Mouse (Mus musculus) embryonic facial prominence, embryonic 11.5 days (tissue): ENCODE measurements at regions not wholly inside any gene's neighbourhood (a gene's known extent, or its start where the extent isn't known, plus 50 kb on each side); places are given as distances from the start of the nearest gene placed in this dataset.

Experiments
- ATAC-seq: fragments of 200-750 bp; cut with Nextera tagmentation; replicated peaks from 2 replicates; pipeline ENCODE4 v1.8.0; 2017; ENCODE audit warnings: low read depth; ENCODE audit not compliant: insufficient number of reproducible peaks, low FRiP score, low TSS enrichment
- DNase-seq: peaks from one replicate; pipeline ENCODE4 v3.0.0-alpha.2; 2015; ENCODE audit warnings: low spot score
- H3K27ac ChIP-seq: fragments of 300-500 bp; sonication (generic); replicated peaks from 2 replicates; pipeline ENCODE4 v1.5.1; 2014; ENCODE audit warnings: mild to moderate bottlenecking, low read depth, low read length, control low read depth
- H3K27me3 ChIP-seq: fragments of 300-500 bp; sonication (generic); 2 replicates; pipeline ENCODE4 v1.6.1; 2014; ENCODE audit warnings: mild to moderate bottlenecking, low read length, moderate library complexity, mixed read lengths; ENCODE audit not compliant: control insufficient read depth, insufficient read depth
- H3K36me3 ChIP-seq: fragments of 300-500 bp; sonication (generic); replicated peaks from 2 replicates; pipeline ENCODE4 v1.6.1; 2014; ENCODE audit warnings: low read depth, mild to moderate bottlenecking, low read length, moderate library complexity, mixed read lengths; ENCODE audit not compliant: control insufficient read depth, insufficient read depth
- H3K4me1 ChIP-seq: fragments of 300-500 bp; sonication (generic); 2 replicates; pipeline ENCODE4 v1.6.1; 2014; ENCODE audit warnings: low read length, mixed read lengths; ENCODE audit not compliant: control insufficient read depth, insufficient read depth
- H3K4me2 ChIP-seq: fragments of 300-500 bp; sonication (generic); 2 replicates; pipeline ENCODE4 v1.6.1; 2014; ENCODE audit warnings: low read depth, mild to moderate bottlenecking, control low read depth, low read length, moderate library complexity
- H3K4me3 ChIP-seq: fragments of 300-500 bp; sonication (generic); 2 replicates; pipeline ENCODE4 v1.5.1; 2014; ENCODE audit warnings: low read depth, low read length, control low read depth
- H3K9ac ChIP-seq: fragments of 300-500 bp; sonication (generic); replicated peaks from 2 replicates; pipeline ENCODE4 v1.6.1; 2014; ENCODE audit warnings: mild to moderate bottlenecking, control low read depth, low read length
- H3K9me3 ChIP-seq: fragments of 300-500 bp; sonication (generic); replicated peaks from 2 replicates; pipeline ENCODE4 v1.6.1; 2016; ENCODE audit warnings: mild to moderate bottlenecking, low read length, inconsistent platforms, mixed read lengths; ENCODE audit not compliant: control insufficient read depth
- WGBS: fragments of 180-500 bp; shearing (Covaris S2); extraction: QIAGEN DNeasy Blood & Tissue Kit; methylation state at CpG from one replicate; pipeline ENCODE4 v1.1.7; 2014; 5-methylcytosine and 5-hydroxymethylcytosine counted together

DNA sequence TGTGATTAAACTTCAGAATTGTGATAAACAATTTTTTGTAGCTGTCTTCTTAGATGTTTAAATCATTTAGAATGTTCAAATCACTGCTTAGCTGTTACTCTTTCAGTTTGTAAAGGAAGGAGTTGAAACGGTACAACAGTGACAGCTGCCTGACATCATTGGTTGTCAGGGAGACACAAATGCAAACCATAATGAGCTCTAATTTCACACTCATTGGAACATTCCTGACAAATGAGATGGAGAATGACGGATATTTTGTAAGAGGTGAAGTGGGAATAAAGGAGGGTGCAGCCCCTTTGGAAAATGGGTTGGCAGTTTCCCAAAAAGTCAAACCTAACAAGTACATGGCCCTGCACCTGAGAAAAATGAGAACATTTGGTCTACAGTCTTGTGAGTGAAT lies 62.5 kb downstream of the Rad51ap2 start:
- Histone ChIP-seq H3K4me3 (no peak overlapping the region), H3K4me2 (no peak overlapping the region), H3K27ac (no peak overlapping the region), H3K9me3 (no peaks in the 10 kb centered on the region), H3K36me3 (no peaks in the 10 kb centered on the region), H3K4me1 (no peaks in the 10 kb centered on the region), H3K9ac (no peak overlapping the region), H3K27me3 (no peaks in the 10 kb centered on the region)
- ATAC-seq (no peak), DNase-seq (no peak)
- 68% methylated on average over 2 of the region's 2 CpGs for WGBS

DNA sequence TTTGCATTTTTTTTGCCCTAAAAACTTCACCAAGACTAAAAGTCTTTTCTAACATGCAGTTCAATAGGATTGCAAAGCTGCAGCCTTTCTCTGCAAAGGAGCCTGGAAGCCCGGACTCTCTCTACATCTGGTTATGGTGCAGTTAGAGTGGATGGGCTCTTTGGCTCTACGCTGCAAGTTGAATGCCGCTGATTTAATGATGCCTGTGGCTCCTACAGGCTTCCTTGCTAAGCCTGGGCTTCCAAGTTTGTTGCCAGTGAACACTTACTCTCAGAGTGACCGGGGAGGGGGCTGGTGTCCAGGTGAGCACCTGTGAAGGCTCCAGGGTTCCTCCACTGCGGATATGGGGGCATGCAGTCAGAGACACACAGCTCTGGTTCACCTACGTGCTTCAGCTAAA lies 107.0 kb downstream of the Rad51ap2 start:
- 85% methylated on average over 6 of the region's 6 CpGs for WGBS
- Histone ChIP-seq H3K9ac (no peak overlapping the region), H3K27me3 (no peaks in the 10 kb centered on the region), H3K27ac (no peak overlapping the region), H3K4me3 (no peak overlapping the region), H3K36me3 (no peaks in the 10 kb centered on the region), H3K4me2 (no peak overlapping the region), H3K4me1 (no peaks in the 10 kb centered on the region), H3K9me3 (no peaks in the 10 kb centered on the region)
- no peak for ATAC-seq
- no peak for DNase-seq

DNA sequence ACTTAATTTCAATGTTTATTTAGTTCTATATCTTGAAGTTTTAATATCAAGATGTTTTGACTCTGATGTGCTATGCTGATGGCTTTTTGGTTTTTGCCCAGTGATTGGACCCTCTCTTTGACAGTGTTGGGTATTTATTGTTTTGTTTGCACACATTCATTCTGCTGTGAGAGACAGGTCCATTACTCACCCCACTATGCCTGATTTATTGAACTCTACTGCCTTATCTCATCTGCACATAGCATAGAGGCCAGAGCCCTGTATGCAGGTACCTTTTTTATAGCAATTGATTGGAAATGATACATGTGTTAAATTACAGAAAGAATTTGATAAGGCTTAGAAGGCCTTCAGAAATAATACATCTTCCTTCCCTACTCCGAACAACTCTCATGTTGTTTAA lies 114.3 kb downstream of the Rad51ap2 start:
- DNase-seq (no peak), ATAC-seq (no peak)
- Histone ChIP-seq H3K4me2 (no peak overlapping the region), H3K9me3 (no peaks in the 10 kb centered on the region), H3K9ac (no peak overlapping the region), H3K4me3 (no peak overlapping the region), H3K27me3 (no peaks in the 10 kb centered on the region), H3K4me1 (no peaks in the 10 kb centered on the region), H3K36me3 (no peaks in the 10 kb centered on the region), H3K27ac (no peak overlapping the region)
- 87% methylated on average over 1 of the region's 1 CpGs for WGBS

DNA sequence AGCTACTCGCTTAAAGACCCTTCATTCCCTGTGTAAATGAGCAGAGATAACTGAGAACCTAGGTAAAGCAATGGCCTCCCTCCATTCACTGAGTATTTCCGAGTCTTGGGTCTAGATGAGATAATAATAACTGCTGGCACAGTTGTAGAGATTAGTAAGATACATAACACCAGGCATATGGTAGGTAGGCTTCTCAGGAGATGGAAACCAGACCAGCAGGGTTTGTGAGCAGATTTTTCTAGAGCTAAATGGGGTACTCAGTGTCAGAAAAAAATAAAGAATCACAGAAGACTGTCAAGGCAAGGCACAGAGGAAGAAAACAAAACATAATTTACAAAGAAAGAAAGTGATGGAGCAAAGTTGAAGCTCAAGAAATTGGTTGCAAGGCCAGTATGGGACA lies 148.1 kb downstream of the Rad51ap2 start:
- 84% methylated on average over 2 of the region's 2 CpGs for WGBS
- ATAC-seq (no peak), DNase-seq (no peak)
- H3K4me1 ChIP-seq, result no peaks in the 10 kb centered on the region
- H3K4me2 ChIP-seq, result no peak overlapping the region
- H3K36me3 ChIP-seq, result no peaks in the 10 kb centered on the region
- no peaks in the 10 kb centered on the region for H3K27me3 ChIP-seq
- no peak overlapping the region for H3K27ac ChIP-seq
- H3K9me3 ChIP-seq, result no peaks in the 10 kb centered on the region
- no peak overlapping the region for H3K4me3 ChIP-seq
- no peak overlapping the region for H3K9ac ChIP-seq

DNA sequence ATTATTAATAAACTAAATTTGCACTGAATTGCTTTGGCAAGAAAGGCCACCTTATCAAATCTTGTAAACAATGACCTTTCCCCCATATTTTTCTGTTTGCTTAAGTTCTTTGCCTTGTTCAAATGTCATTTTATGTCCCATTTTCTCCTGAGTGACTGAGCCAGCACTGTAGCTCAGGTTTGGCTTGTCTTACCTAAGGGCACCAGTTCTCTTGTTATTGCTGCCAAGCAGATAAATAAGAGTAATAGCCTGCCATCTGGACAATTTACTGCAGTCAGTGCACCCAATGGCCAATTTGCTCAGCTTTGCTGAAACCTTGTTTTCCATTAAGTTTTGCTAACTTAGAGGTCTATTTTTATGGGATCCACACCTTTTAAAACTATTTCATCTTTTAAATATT lies 152.9 kb downstream of the Rad51ap2 start:
- no peaks in the 10 kb centered on the region for H3K27me3 ChIP-seq
- ATAC-seq (no peak), DNase-seq (no peak)
- no peaks in the 10 kb centered on the region for H3K4me1 ChIP-seq
- H3K27ac ChIP-seq, result no peak overlapping the region
- H3K36me3 ChIP-seq, result no peaks in the 10 kb centered on the region
- no peak overlapping the region for H3K4me2 ChIP-seq
- no peak overlapping the region for H3K4me3 ChIP-seq
- H3K9me3 ChIP-seq, result no peaks in the 10 kb centered on the region
- H3K9ac ChIP-seq, result no peak overlapping the region

DNA sequence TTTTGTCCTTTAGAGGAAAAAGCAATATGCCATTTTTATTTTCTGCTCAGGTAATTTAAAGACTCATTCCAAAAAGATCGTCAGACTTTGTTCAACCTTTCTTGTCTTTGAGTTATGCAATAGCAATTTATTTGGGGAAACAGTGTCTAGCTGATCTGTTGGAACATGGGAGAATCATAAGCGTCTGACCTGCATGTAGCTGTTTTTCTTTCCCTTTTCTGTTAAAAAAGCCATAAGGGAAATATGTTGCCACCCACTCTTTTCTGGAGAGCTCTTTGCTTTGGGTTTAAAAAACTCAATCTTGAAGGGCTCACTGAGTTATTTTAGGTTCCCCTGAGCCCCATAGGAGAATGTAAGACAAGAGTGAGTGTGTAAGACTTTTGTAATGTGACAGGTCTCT lies 155.8 kb downstream of the Rad51ap2 start:
- Histone ChIP-seq H3K36me3 (no peaks in the 10 kb centered on the region), H3K27me3 (no peaks in the 10 kb centered on the region), H3K9me3 (no peaks in the 10 kb centered on the region), H3K27ac (no peak overlapping the region), H3K9ac (no peak overlapping the region), H3K4me3 (no peak overlapping the region), H3K4me2 (no peak overlapping the region), H3K4me1 (no peaks in the 10 kb centered on the region)
- ATAC-seq, result no peak
- DNase-seq, result no peak
- WGBS, result 92% methylated on average over 2 of the region's 2 CpGs

DNA sequence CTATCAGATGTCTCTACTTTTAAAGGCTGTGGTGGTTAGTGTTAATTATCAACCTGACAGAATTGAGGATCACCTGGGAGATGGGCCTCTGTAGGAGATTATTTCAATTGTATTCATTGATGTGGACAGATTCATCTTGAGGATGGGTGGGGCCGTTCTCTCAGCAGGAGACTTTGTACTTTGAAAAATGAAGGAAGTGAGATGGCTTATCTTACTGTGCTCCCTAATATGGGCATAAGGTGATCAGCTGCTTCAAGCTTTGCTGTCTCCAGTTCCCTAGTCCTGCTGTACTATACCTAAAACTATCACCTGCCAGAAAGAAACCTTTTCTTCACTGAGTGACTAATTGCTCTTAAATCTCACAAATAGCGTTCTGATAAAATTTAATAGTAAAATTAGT lies 159.4 kb downstream of the Rad51ap2 start:
- WGBS, result 80% methylated on average over 2 of the region's 2 CpGs
- Histone ChIP-seq H3K4me2 (no peak overlapping the region), H3K4me3 (no peak overlapping the region), H3K27me3 (no peaks in the 10 kb centered on the region), H3K9me3 (no peaks in the 10 kb centered on the region), H3K9ac (no peak overlapping the region), H3K27ac (no peak overlapping the region), H3K36me3 (no peaks in the 10 kb centered on the region), H3K4me1 (no peaks in the 10 kb centered on the region)
- no peak for ATAC-seq
- no peak for DNase-seq

DNA sequence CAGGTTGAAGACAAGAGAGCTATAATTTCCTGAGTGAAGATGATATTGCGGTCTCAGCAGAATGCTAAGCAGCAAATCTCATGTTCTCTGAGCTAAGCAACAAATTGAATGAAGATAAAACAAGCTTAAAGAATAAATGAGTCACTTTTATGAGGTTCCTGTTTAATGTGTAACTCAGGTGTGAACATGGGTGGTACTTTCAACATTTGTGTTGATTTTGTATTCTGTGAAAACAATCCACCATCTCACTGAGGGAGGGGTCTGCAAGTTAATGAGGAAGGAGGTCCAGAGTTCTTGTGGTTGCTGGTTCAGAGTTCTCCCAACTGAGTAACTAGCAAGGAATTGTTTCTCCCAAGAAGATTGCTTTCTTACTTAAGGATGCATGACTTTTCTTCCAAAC lies 167.7 kb downstream of the Rad51ap2 start:
- 90% methylated on average over 1 of the region's 1 CpGs for WGBS
- no peak overlapping the region for H3K4me3 ChIP-seq
- no peak overlapping the region for H3K27ac ChIP-seq
- no peaks in the 10 kb centered on the region for H3K36me3 ChIP-seq
- no peak overlapping the region for H3K9ac ChIP-seq
- no peak overlapping the region for H3K4me2 ChIP-seq
- DNase-seq (no peak), ATAC-seq (no peak)
- H3K4me1 ChIP-seq, result no peaks in the 10 kb centered on the region
- no peaks in the 10 kb centered on the region for H3K27me3 ChIP-seq
- no peaks in the 10 kb centered on the region for H3K9me3 ChIP-seq

DNA sequence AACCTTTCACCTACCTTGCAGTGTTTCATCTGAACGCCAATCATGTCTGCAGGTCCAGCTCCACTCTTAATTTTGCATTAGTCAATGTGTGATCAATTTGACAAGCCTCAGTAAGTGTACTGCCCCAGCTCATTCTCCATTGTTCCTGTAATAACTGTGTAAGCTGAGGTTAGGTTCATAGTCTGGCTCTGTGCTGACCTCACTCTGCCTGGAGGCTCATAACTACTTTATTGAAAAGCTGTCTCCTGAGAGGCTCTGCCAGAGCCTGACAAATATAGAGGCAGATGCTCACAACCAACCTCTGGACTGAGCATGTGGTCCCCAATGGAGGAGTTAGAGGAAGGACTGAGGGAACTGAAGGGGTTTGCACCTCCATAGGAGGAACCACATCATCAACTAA lies 174.3 kb downstream of the Rad51ap2 start:
- Histone ChIP-seq H3K9ac (no peak overlapping the region), H3K9me3 (no peaks in the 10 kb centered on the region), H3K4me3 (no peak overlapping the region), H3K27me3 (no peaks in the 10 kb centered on the region), H3K27ac (no peak overlapping the region), H3K4me2 (no peak overlapping the region), H3K36me3 (no peaks in the 10 kb centered on the region), H3K4me1 (no peaks in the 10 kb centered on the region)
- ATAC-seq (no peak), DNase-seq (no peak)
- WGBS, result 73% methylated on average over 1 of the region's 1 CpGs
